Mouse (Mus musculus) ovary, postnatal 10 days (tissue): ENCODE measurements around the gene Dna2.

ENCODE experiments used
- DNase-seq: peaks from one replicate; pipeline ENCODE4 v3.0.0; 2022; ENCODE audit warnings: low spot score

The Dna2 gene

GRCm38 (mm10) chr10:62980039-62980954 is 33.5 kb downstream of the Dna2 start, which contains the start of gene Rufy2:
Gene Rufy2 (plus strand): TSS chr10:62980223.
- DNase-seq: peak; percentile 65

DNA sequence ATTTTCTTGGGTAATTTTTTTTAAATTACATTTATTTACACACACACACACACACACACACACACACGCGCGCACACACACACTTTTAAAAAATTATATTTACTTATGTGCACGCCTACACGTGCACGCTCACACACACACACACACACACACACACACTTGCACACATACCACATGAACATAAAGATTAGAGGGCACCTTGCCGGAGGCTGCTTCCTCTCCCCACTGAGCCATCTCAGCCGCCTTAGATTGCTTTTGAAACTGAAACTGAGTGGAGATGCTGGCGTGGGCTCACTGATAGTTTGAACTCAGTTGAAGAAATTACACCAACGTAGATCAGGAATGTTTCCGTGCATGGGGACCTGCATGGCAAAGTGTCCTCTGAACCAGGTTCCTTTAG is 37.2 kb downstream of the Dna2 start:
- DNase-seq: no peak

- DNase-seq: no peak
Measured at GRCm38 (mm10) chr10:62984495-62984894, 37.7 kb downstream of the Dna2 start.

DNA sequence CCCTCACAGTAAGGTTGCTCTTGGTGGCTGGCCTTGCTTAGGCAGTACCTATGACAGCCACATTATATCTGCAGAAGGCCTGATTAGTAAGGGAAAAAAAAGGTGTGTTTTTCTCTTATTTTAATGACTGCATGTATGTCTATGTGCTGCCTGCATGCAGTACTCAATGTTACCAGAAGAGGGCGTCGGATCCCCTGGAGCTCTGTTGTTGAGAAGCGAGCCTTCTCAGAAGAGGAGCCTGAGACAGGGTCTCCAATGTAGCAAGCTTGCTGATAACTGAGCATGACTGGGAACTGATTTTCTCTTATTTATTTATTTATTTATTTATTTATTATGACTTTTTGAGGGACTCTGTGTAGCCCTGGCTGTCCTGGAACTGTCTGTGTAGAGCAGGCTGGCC is 40.5 kb downstream of the Dna2 start:
- DNase-seq: no peak

GRCm38 (mm10) chr10:62990636-62991035 is 43.8 kb downstream of the Dna2 start:
- DNase-seq: no peak

GRCm38 (mm10) chr10:62993991-62994390 is 47.2 kb downstream of the Dna2 start:
- DNase-seq: no peak

DNA sequence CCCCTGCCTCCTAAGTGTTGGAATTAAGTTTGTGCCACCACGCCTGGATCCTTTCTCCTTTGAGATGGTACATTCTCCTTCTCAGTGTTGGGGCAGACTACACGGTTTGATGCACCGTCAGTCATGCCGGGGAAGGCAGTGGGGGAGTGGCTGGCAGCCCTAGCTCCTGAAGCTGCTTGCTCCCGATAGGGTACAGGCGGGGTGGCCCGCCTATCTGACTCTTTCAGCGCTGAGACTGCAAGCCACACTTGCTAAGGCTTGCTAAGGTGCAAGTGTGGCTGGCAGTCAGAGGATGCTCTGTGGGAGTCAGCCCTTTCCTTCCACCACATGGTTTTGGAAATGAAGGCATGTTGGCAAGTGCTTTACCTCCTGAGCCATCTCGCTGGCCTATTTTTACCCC is 53.8 kb downstream of the Dna2 start:
- no peak for DNase-seq

DNA sequence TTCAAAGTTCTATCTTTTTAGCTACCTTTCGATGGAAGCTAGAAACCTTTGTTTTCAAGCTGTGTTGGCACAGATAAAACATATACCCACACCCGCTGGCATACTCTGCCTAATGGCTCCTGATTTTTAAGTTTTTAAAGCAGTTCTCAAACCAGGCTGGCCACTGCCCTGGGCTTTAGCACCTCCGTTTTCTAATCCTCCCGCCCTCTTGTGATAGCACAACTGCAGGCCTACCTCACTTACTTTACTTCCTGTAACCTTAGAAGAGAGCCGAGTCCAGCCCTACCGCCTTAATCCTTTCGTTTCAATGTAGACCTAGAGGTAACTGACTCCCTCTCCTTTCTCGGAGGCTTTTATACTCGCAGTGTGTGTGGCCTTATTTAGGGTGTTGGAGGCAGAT is 56.4 kb downstream of the Dna2 start:
- no peak for DNase-seq

DNA sequence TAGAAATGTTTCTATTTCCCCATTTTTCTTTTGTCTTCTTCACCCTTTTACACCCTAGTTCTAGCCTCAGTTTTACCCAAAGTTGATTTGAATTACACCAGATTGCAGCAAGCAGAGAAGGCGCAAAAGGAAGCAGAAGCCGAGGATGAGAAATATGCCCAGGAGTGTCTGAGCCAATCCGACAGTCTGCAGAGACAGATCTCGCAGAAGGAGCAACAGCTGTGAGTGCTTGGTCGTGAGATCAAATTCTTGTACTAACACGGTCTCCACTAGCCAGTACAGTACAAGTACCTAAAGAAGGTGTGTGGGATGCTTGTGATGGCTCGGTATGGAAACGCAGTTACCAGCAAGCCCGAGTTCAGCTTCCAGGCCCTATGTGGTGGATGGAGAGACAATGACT is 57.7 kb downstream of the Dna2 start:
- no peak for DNase-seq

- DNase-seq: no peak
Measured at GRCm38 (mm10) chr10:63008193-63008592, 61.4 kb downstream of the Dna2 start.

DNA sequence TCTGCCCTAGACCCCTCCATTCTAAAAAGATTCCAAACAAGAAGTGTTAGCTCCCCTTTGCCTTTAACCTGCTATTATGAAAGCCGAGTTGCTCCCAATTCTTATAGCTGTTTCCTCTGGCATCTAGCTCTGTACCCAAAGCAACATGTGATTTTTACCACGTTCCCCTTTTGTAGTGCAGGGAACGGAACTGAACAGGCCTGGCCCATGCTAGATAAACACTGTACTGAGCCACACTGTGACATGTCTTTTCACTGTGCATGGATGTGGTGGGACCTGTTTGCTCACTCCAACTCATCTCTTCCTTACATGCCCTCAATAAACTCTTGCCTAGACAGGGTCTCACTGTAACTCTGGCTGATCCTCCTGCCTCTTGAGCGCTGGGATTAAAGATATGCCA is 63.4 kb downstream of the Dna2 start:
- DNase-seq: no peak

GRCm38 (mm10) chr10:63011556-63011955 is 64.7 kb downstream of the Dna2 start:
- no peak for DNase-seq

DNA sequence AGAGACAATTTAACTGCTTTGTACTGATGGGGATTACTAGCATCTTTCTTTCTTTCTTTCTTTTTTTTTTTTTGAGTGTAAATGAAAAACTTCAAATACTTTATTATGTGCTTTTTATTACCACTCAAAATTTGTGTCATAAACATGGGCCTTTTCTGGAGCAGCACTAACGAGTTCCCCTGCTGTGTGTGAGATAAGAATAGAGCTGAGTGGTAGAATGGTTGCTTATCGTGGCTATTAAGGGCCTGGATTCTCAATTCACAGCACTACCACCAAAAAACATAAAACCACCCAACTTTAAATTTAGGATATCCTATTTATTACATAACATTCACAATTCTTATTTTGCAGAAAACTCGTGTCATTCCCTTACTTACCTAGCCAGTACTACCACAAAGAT is 66.7 kb downstream of the Dna2 start:
- no peak for DNase-seq

- DNase-seq: no peak
Measured at GRCm38 (mm10) chr10:63014168-63014567, 67.3 kb downstream of the Dna2 start.

DNA sequence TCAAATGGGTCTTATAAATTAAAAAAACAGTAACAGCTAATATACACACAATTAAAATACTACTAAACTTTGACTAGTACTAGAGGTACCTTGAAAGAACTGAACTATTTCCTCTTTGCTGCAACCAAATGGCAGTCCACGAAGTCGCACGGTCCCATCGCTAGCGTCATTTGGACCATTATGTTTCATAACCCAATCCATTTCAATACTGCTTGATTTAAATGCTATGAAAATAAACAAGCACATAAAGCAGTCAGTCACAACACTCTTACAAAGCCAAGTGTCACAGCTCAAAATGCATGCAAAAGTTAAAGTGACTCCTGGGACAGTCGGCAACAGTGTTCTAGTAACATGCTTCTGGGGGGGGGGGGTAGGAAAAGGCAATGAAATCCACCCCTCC is 72.5 kb downstream of the Dna2 start:
- DNase-seq: no peak

DNA sequence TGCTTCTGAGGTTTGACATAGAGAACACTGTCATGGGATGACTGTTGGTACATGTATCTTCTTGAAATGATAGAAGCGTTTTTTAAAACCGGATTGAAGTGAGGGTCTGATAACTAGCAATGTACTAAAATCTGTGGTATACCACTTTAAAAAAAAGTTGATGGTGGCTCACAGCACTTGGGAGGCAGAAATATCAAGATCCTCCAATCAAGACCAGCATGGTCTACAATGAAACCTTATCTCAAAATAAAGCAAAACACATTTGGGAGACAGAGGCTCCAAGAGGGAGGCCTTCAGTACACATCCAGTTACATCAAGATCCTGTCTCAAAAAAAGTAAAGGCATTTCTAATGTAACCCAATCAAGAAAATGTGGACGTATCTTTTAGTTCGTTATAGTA is 74.9 kb downstream of the Dna2 start:
- no peak for DNase-seq

- no peak for DNase-seq
Measured at GRCm38 (mm10) chr10:63022541-63023120, 75.8 kb downstream of the Dna2 start.

- peak; percentile 58 for DNase-seq
Measured at GRCm38 (mm10) chr10:63023121-63023748, 76.4 kb downstream of the Dna2 start.
